Mouse (Mus musculus) forebrain, embryonic 14.5 days (tissue): ENCODE data around the gene Stn1. TPM values are rescaled to one million over a fixed set of nuclear protein-coding genes. Genes with fewer than 3 reads are reported as not detected.

Source experiments
- ATAC-seq: fragments of 200-750 bp; cut with Nextera tagmentation; 2 replicates; pipeline ENCODE4 v1.8.0; 2017; ENCODE audit warnings: mild to moderate bottlenecking, moderate library complexity
- DNase-seq: peaks from one replicate; pipeline ENCODE4 v3.0.0-alpha.2; 2015; ENCODE audit warnings: low spot score
- H3K27ac ChIP-seq: fragments of 300-500 bp; sonication (generic); 2 replicates; pipeline ENCODE4 v1.5.1; 2014; ENCODE audit warnings: low read depth, mild to moderate bottlenecking, control low read depth, low read length, moderate library complexity
- H3K27me3 ChIP-seq: fragments of 300-500 bp; sonication (generic); replicated peaks from 2 replicates; pipeline ENCODE4 v1.6.1; 2014; ENCODE audit warnings: low read length, control low read depth, mixed read lengths; ENCODE audit not compliant: control insufficient read depth, insufficient read depth
- H3K36me3 ChIP-seq: fragments of 300-500 bp; sonication (generic); 2 replicates; pipeline ENCODE4 v1.6.1; 2014; ENCODE audit warnings: low read length, control low read depth; ENCODE audit not compliant: control insufficient read depth, insufficient read depth
- H3K4me1 ChIP-seq: fragments of 300-500 bp; sonication (generic); 2 replicates; pipeline ENCODE4 v1.6.1; 2014; ENCODE audit warnings: antibody characterized with exemption, low read length, control low read depth; ENCODE audit not compliant: control insufficient read depth, insufficient read depth
- H3K4me2 ChIP-seq: fragments of 300-500 bp; sonication (generic); 2 replicates; pipeline ENCODE4 v1.6.1; 2014; ENCODE audit warnings: mild to moderate bottlenecking, control low read depth, low read length
- H3K4me3 ChIP-seq: fragments of 300-500 bp; sonication (generic); 2 replicates; pipeline ENCODE4 v1.5.1; 2014; ENCODE audit warnings: low read depth, low read length, control low read depth
- H3K9ac ChIP-seq: fragments of 300-500 bp; sonication (generic); 2 replicates; pipeline ENCODE4 v1.6.1; 2014; ENCODE audit warnings: mild to moderate bottlenecking, low read length, control low read depth, moderate library complexity
- H3K9me3 ChIP-seq: fragments of 300-500 bp; sonication (generic); replicated peaks from 2 replicates; pipeline ENCODE4 v1.6.1; 2016; ENCODE audit warnings: low read length, control low read depth, mixed read lengths; ENCODE audit not compliant: control insufficient read depth
- WGBS: fragments of 180-500 bp; shearing (Covaris S2); extraction: QIAGEN DNeasy Blood & Tissue Kit; methylation state at CpG from one replicate; pipeline ENCODE4 v1.1.7; 2014; 5-methylcytosine and 5-hydroxymethylcytosine counted together
- polyA plus RNA-seq: library from polyadenylated mRNA; unstranded; fragments of >200 nt; fragmentation: Nextera tagmentation; extraction: Ambion mirVana; gene quantifications from 2 replicates; pipeline ENCODE4 v1.2.1, GENCODE M21; 2014

Gene Stn1
- polyA plus RNA-seq, 1 experiment from 2014 or later: 41.6 TPM

DNA sequence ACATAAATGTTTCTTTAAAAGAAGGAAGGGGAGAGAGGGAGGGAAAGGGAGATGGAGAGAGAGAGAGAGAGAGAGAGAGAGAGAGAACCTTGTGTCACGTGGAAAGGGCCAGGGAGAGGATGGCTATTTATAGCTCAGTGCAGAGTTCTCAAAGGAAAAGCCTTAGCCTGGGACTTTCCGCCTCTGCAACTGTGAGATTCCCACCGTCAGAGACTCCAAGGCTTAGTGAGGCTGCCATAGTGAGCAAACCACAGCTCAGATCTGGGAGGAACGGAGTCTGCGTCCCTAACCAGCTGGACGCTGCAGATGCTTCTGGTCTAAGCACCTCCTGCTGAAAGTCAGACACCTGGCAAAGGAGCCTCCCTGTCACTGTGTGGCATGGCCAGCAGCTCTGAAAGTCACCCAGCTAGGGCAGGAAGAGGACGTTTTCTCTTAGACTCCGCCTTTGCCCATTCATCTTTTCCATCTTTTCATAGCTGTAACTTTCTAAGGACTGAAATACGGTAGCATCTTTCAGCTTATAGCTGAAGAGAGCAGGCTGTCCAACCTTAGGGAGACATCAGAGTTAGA is 51.2 kb downstream of the Stn1 start:
- Histone ChIP-seq H3K36me3 (no peaks in the 10 kb centered on the region), H3K9me3 (0 out of 2 replicates have a peak, but pooled peaks cover 3% of the 10 kb centered on the region), H3K4me3 (no peak overlapping the region), H3K27me3 (no peaks in the 10 kb centered on the region), H3K4me2 (no peak overlapping the region), H3K27ac (no peak overlapping the region), H3K4me1 (no peaks in the 10 kb centered on the region), H3K9ac (no peak overlapping the region)
- ATAC-seq (peak; percentile 20; the same call in 1 of the 2 replicates), DNase-seq (no peak)
- WGBS: 50% methylated on average over 9 of the region's 9 CpGs

DNA sequence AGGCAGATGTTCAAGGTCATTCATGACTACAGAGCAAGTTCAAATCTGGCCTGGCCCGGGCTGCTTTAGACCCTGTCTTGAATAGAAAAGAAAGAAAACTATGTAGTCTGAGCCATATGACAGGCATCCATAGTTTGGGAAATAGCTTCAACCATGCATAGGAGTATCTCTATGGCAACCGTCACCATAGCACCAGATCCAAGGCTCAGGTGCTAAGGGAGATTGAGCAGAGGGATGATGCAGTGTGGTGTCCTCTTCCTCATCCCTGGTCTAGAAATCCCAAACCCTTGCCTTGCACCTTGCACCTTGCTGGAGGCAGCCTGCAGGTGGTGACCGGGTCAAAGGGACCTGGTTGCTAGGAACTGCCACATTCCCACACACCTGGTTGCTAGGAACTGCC is 53.2 kb downstream of the Stn1 start:
- no peak overlapping the region for H3K27ac ChIP-seq
- H3K4me1 ChIP-seq: no peaks in the 10 kb centered on the region
- H3K9ac ChIP-seq: no peak overlapping the region
- no peak overlapping the region for H3K4me3 ChIP-seq
- ATAC-seq (0 out of 2 replicates have a peak, but pooled peaks have one; percentile 55), DNase-seq (peak; percentile 57)
- H3K36me3 ChIP-seq: no peaks in the 10 kb centered on the region
- no peak overlapping the region for H3K4me2 ChIP-seq
- 0 out of 2 replicates have a peak, but pooled peaks cover 3% of the 10 kb centered on the region for H3K9me3 ChIP-seq
- no peaks in the 10 kb centered on the region for H3K27me3 ChIP-seq
- 81% methylated on average over 3 of the region's 3 CpGs for WGBS

DNA sequence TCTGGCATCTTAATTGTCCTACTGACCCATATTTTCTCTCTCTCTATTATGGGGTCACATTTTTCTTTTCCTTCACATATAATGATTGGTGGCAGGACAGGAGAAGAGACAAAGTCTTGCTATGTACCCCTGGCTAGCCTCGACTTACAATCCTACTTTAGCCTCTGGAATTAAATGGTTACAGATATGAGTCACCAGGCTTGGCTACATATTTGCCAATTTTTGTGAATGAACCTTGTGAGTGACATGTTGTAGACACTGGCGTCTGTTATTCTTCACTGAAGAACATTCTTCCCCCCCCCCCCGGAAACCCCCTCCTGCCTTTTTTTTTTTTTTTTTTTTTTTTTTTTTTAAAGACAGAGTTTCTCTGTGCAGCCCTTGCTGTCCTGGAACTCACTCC is 54.0 kb downstream of the Stn1 start:
- DNase-seq (no peak), ATAC-seq (no peak)
- Histone ChIP-seq H3K4me1 (no peaks in the 10 kb centered on the region), H3K27ac (no peak overlapping the region), H3K4me3 (no peak overlapping the region), H3K36me3 (no peaks in the 10 kb centered on the region), H3K9me3 (0 out of 2 replicates have a peak, but pooled peaks cover 3% of the 10 kb centered on the region), H3K27me3 (no peaks in the 10 kb centered on the region), H3K9ac (no peak overlapping the region), H3K4me2 (no peak overlapping the region)
- WGBS: 73% methylated on average over 3 of the region's 3 CpGs

DNA sequence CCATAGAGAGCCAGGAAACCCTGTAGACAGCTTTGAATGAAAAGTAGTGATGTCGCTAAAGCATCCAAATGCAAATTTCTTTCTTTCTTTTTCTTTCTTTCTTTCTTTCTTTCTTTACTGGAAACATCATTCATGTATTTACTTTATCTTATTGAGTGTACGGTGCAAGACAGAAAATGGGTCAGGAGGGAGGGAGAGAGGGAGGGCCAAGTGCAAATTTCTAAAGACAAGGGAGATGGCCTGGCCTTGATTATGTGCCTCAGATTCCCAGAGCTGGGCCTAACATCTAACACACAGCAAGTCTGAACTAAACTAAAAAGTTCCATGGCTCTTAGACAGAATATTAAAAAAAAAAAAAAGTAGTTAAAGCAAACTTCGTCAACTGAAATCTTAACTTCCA is 63.9 kb downstream of the Stn1 start:
- H3K4me2 ChIP-seq: peak overlapping the region; percentile 32
- H3K4me1 ChIP-seq: peaks cover 13% of the 10 kb centered on the region; the same call in 1 of the 2 replicates
- H3K9ac ChIP-seq: no peak overlapping the region
- no peaks in the 10 kb centered on the region for H3K27me3 ChIP-seq
- no peak overlapping the region for H3K4me3 ChIP-seq
- DNase-seq (no peak), ATAC-seq (peak; percentile 68)
- H3K9me3 ChIP-seq: no peaks in the 10 kb centered on the region
- H3K36me3 ChIP-seq: no peaks in the 10 kb centered on the region
- WGBS: 33% methylated on average over 3 of the region's 3 CpGs
- H3K27ac ChIP-seq: peak overlapping the region; percentile 70

DNA sequence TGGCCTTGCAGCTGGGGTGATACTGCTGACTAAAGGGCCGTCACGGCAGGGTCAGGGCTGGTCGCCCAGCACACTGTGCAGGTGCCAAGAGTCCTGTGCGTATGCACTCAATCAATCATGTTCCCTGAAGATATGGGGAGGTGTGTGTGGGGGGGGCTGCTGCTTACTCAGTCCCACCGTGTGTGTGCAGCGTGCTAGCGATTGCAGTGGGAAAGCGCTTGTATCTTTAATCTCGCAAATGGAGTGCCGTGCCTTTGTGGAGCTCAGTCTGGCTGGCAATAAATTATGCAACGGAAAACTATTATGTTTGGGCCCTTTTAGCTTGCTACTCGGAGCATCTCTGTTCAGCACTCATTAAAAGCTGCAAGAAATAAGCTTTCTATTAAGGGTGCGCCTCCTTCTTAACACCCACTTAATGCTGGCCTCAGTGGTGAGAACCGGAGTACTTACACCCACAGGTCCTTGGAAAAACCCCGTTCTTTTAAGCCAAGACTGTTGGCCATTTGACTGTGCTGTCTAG is 64.4 kb downstream of the Stn1 start:
- peak overlapping the region; percentile 1; the same call in 1 of the 2 replicates for H3K9ac ChIP-seq
- peak; percentile 88 for ATAC-seq

DNA sequence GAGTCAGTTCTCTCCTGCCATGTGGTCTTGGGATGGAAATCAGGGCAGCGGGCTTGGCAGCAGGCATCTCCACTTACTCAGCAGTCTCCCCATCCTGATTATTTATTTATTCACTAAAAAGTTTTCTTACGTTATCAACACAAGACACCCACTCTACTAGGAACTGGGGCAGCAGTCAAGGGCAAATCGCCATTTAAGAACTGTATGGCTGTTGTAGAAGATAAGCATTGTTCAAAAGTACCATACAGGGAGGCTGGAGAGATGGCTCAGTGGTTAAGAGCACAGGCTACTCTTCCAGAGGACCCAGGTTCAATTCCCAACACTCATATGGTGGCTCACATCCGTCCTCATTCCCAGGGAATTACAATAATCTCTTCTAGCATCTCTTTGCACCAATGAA is 65.5 kb downstream of the Stn1 start:
- DNase-seq (no peak), ATAC-seq (no peak)
- no peak overlapping the region for H3K9ac ChIP-seq
- no peaks in the 10 kb centered on the region for H3K36me3 ChIP-seq
- no peak overlapping the region for H3K27ac ChIP-seq
- peaks cover 13% of the 10 kb centered on the region; the same call in 1 of the 2 replicates for H3K4me1 ChIP-seq
- H3K27me3 ChIP-seq: no peaks in the 10 kb centered on the region
- no peak overlapping the region for H3K4me3 ChIP-seq
- 86% methylated on average over 4 of the region's 4 CpGs for whole genome bisulfite sequencing
- no peaks in the 10 kb centered on the region for H3K9me3 ChIP-seq
- no peak overlapping the region for H3K4me2 ChIP-seq

More for the DNA sequence above, 64.4 kb downstream of the Stn1 start:
- Histone ChIP-seq H3K36me3 (no peaks in the 10 kb centered on the region), H3K4me2 (peak overlapping the region; percentile 32), H3K27ac (peak overlapping the region; percentile 70), H3K9me3 (no peaks in the 10 kb centered on the region), H3K27me3 (no peaks in the 10 kb centered on the region), H3K4me1 (peaks cover 13% of the 10 kb centered on the region; the same call in 1 of the 2 replicates), H3K4me3 (no peak overlapping the region)
- peak; percentile 76 for DNase-seq
- WGBS: 5% methylated on average over 15 of the region's 15 CpGs

DNA sequence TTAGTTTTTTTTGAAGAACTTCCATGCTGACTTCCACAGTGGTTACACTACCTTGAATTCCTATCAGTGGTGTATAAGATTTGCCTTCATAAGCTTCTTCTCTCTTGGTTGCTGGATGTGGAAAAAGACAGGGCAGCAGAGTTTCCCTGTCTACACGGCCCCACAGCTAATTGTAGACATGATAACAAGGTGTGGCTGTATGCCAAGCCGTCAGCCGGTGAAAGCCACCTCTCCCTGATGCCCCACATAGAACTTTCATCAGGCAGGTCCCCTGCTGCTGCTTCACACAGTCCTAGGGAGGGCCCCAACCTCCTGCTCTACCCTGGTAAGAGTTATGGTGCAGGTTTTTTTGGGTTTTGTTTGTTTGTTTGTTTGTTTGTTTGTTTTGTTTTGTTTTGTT is 68.6 kb downstream of the Stn1 start:
- no peak for DNase-seq
- ATAC-seq: no peak
- 30% methylated on average over 3 of the region's 3 CpGs for WGBS
- no peaks in the 10 kb centered on the region for H3K36me3 ChIP-seq
- no peak overlapping the region for H3K4me3 ChIP-seq
- no peaks in the 10 kb centered on the region for H3K27me3 ChIP-seq
- H3K27ac ChIP-seq: no peak overlapping the region
- no peak overlapping the region for H3K9ac ChIP-seq
- H3K4me1 ChIP-seq: peaks cover 10% of the 10 kb centered on the region; the same call in 1 of the 2 replicates
- H3K4me2 ChIP-seq: no peak overlapping the region
- H3K9me3 ChIP-seq: no peaks in the 10 kb centered on the region

DNA sequence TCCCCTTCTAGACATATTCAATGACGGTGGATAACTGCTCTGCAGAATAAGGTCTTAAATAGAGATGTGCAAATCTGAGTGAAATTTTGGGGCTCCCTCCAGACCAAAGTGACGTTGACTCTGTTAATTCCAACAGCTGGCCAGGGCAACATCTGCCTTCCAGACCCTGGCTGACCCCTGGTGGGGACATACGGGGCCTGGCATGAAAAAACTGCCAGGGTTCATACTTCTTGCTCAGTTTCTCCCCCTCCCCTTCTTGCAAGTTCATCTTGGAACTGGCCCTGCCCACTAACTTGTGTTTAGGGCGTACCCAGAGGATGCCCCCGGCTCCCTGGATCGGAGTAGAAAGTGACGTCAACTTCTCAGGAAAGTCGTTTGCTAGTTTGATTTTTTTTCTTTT is 70.5 kb downstream of the Stn1 start:
- Histone ChIP-seq H3K36me3 (no peaks in the 10 kb centered on the region), H3K9me3 (no peaks in the 10 kb centered on the region), H3K27me3 (no peaks in the 10 kb centered on the region), H3K27ac (no peak overlapping the region), H3K4me2 (no peak overlapping the region), H3K9ac (no peak overlapping the region), H3K4me3 (no peak overlapping the region), H3K4me1 (peaks cover 11% of the 10 kb centered on the region; the same call in 1 of the 2 replicates)
- ATAC-seq: no peak
- 80% methylated on average over 8 of the region's 8 CpGs for WGBS
- DNase-seq: no peak

DNA sequence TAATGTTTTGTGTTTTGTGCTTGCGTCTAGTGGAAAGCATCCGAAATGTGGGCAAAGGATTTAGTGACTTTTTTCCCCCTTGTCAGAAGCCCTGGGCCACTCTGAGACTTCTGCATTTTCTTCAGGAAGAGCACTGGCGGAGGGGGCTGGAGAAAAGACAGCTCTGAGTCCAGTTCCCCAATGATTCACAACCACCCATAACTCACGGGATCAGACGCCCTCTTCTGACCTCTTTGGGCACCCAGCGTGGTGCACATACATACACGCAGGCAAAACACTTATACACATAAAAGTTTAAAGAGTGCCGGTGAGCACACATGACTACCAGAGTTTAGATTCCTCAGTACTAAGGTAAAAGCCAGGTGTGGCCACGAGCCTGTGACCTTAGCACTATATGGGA is 71.8 kb downstream of the Stn1 start:
- no peaks in the 10 kb centered on the region for H3K9me3 ChIP-seq
- ATAC-seq (no peak), DNase-seq (no peak)
- no peak overlapping the region for H3K27ac ChIP-seq
- no peak overlapping the region for H3K4me2 ChIP-seq
- no peaks in the 10 kb centered on the region for H3K36me3 ChIP-seq
- 68% methylated on average over 9 of the region's 9 CpGs for WGBS
- H3K9ac ChIP-seq: no peak overlapping the region
- no peaks in the 10 kb centered on the region for H3K27me3 ChIP-seq
- no peak overlapping the region for H3K4me3 ChIP-seq
- peaks cover 14% of the 10 kb centered on the region for H3K4me1 ChIP-seq
